Mouse (Mus musculus): Measurements from ENCODE around the gene Gm10142.
"Not testable (repeated sequence)": the region's sequence is repeated elsewhere in the genome, so short reads cannot be mapped to it uniquely, and the experiment has no call there.

The Gm10142 gene

GRCm38 (mm10) chr10:77715507-77715906 is at the start of gene Gm10142:
Gm10142 (plus strand) TSS chr10:77715807.
- no peak for DNase-seq

GRCm38 (mm10) chr10:77666342-77666741 is 49.3 kb upstream of the Gm10142 start:
- DNase-seq: no peak

- no peak for DNase-seq
These were observed 48.2 kb upstream of the Gm10142 start for GRCm38 (mm10) chr10:77667402-77667801.

GRCm38 (mm10) chr10:77670710-77671109 is 44.9 kb upstream of the Gm10142 start:
- DNase-seq: no peak

- DNase-seq: no peak
These were observed 44.1 kb upstream of the Gm10142 start for GRCm38 (mm10) chr10:77671519-77671918.

- no peak for DNase-seq
These were observed 41.8 kb upstream of the Gm10142 start for GRCm38 (mm10) chr10:77673765-77674164.

GRCm38 (mm10) chr10:77677562-77677961 is 38.0 kb upstream of the Gm10142 start:
- DNase-seq: no peak

- DNase-seq: no peak
These were observed 32.6 kb upstream of the Gm10142 start for GRCm38 (mm10) chr10:77682994-77683393.

- no peak for DNase-seq
These were observed 31.4 kb upstream of the Gm10142 start for GRCm38 (mm10) chr10:77684181-77684580.

GRCm38 (mm10) chr10:77685895-77686664 is 29.5 kb upstream of the Gm10142 start, which contains the start of gene Tspear:
Tspear (plus strand) TSS chr10:77686569.
- no peak for DNase-seq

GRCm38 (mm10) chr10:77687021-77687420 is 28.6 kb upstream of the Gm10142 start:
- DNase-seq: no peak

- DNase-seq: not testable (repeated sequence)
These were observed 25.2 kb upstream of the Gm10142 start, which contains the start of gene Gm19402 for GRCm38 (mm10) chr10:77690356-77690807. Gm19402 (minus strand) TSS chr10:77690757.

GRCm38 (mm10) chr10:77697133-77697532 is 18.5 kb upstream of the Gm10142 start, which contains the start of gene Gm9508:
Gm9508 (minus strand) TSS chr10:77697233.
- no peak for DNase-seq

- DNase-seq: no peak
These were observed 9.3 kb upstream of the Gm10142 start, which contains the start of gene Gm10272 for GRCm38 (mm10) chr10:77706326-77706725. Gm10272 (plus strand) TSS chr10:77706626.

GRCm38 (mm10) chr10:77709831-77710230 is 5.8 kb upstream of the Gm10142 start:
- no peak for DNase-seq

GRCm38 (mm10) chr10:77711157-77711556 is 4.5 kb upstream of the Gm10142 start, which contains the start of gene Gm10024:
Gm10024 (plus strand) TSS chr10:77711457.
- DNase-seq: not testable (repeated sequence)

GRCm38 (mm10) chr10:77713734-77714133 is 1.9 kb upstream of the Gm10142 start:
- no peak for DNase-seq

- DNase-seq: not testable (repeated sequence)
These were observed 4.7 kb downstream of the Gm10142 start, which contains the start of gene Krtap12-1 for GRCm38 (mm10) chr10:77720299-77720698. Krtap12-1 (plus strand) TSS chr10:77720599.

- no peak for DNase-seq
These were observed 9.2 kb downstream of the Gm10142 start for GRCm38 (mm10) chr10:77724855-77725254.

GRCm38 (mm10) chr10:77726186-77726585 is 10.6 kb downstream of the Gm10142 start, which contains the start of gene Gm10100:
Gm10100 (plus strand) TSS chr10:77726486.
- no peak for DNase-seq

- DNase-seq: no peak
These were observed 12.7 kb downstream of the Gm10142 start for GRCm38 (mm10) chr10:77728280-77728679.

- peak; percentile 5 for DNase-seq
These were observed 13.6 kb downstream of the Gm10142 start for GRCm38 (mm10) chr10:77729241-77729640.

GRCm38 (mm10) chr10:77735928-77736327 is 20.3 kb downstream of the Gm10142 start:
- DNase-seq: no peak

- no peak for DNase-seq
These were observed 23.3 kb downstream of the Gm10142 start for GRCm38 (mm10) chr10:77738929-77739328.
